Mouse (Mus musculus) kidney, adult 2 months (tissue): ENCODE results near the gene Cnst.

ENCODE experiments used
- CTCF ChIP-seq: fragments of 200-500 bp; conservative IDR thresholded peaks from 2 replicates; pipeline ENCODE4 v1.5.1; 2011; ENCODE audit warnings: low read depth, mild to moderate bottlenecking, control low read depth, low read length, moderate library complexity, mixed read lengths; ENCODE audit not compliant: insufficient read depth, insufficient read length
- POLR2A ChIP-seq: fragments of 200-500 bp; IDR thresholded peaks from one replicate; pipeline ENCODE4 v1.6.1; 2011; ENCODE audit warnings: low read depth, low read length, control low read depth

DNA sequence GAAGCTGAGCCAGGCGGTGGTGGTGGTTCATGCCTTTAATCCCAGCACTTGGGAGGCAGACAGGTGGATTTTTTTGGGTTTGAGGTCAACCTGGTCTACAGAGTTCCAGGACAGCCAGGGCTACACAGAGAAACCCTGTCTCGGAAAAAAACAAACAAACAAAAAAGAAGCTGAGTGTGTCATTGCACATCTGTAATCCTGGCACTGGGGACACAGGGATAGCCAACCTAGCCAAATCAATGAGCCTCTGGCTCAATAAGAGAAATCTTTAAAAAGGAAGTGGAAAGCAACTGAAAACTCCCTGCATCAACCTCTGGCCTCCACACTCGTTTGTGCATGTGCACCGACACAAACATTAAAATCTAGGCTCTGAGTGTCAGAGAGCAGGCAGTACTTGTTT lies 25.5 kb downstream of the Cnst start:
- TF ChIP-seq CTCF (no peak), POLR2A (no peak)
